Mouse (Mus musculus): ENCODE data around the gene Mrrf. TPM values are rescaled to one million over a fixed set of nuclear protein-coding genes. Genes with fewer than 3 reads are reported as not detected.
A peak's percentile ranks its signal among the peaks of the same experiment; 100 is the strongest.
"Not testable (repeated sequence)": the region's sequence is repeated elsewhere in the genome, so short reads cannot be mapped to it uniquely, and the experiment has no call there.

Gene Mrrf
- total RNA-seq, 2 experiments from 2014 or later = 40.2 to 40.6 TPM

GRCm38 (mm10) chr2:36126795-36127429 lies 9.3 kb upstream of the Mrrf start:
- intact Hi-C loops (cut with DNase I) = loop anchor here (2.0 to 5.0 kb wide), 2 partner anchors 22 to 90 kb away; partner anchors contain the start of gene Lhx6
- no peak for DNase-seq

GRCm38 (mm10) chr2:36127973-36128372 lies 8.2 kb upstream of the Mrrf start:
- intact Hi-C loops (cut with DNase I) = loop anchor here (2.0 to 5.0 kb wide), 2 partner anchors 23 to 91 kb away; partner anchors contain the start of gene Lhx6
- DNase-seq = no peak

- DNase-seq = no peak
- intact Hi-C loops (cut with DNase I) = loop anchor here (5.0 kb wide), 1 partner anchor 92 kb away; no protein-coding TSS in a partner anchor
These were observed 7.1 kb upstream of the Mrrf start for GRCm38 (mm10) chr2:36129051-36129450.

GRCm38 (mm10) chr2:36135887-36136286 lies 302 bp upstream of the Mrrf start:
- DNase-seq = no peak
- intact Hi-C loops (cut with DNase I) = loop anchor here (5.0 kb wide), 1 partner anchor 76 kb away; no protein-coding TSS in a partner anchor

- peak in 1 of 2 experiments; percentile 21 for DNase-seq
- intact Hi-C loops (cut with DNase I) = loop anchor here (5.0 kb wide), 1 partner anchor 73 kb away; no protein-coding TSS in a partner anchor
These were observed 2.9 kb downstream of the Mrrf start for GRCm38 (mm10) chr2:36139096-36139495.

- DNase-seq = no peak
- intact Hi-C loops (cut with DNase I) = no loop called here
These were observed 12.7 kb downstream of the Mrrf start for GRCm38 (mm10) chr2:36148876-36149365.

GRCm38 (mm10) chr2:36152401-36152800 lies 16.2 kb downstream of the Mrrf start:
- DNase-seq; intact Hi-C loops (cut with DNase I): not testable (repeated sequence)

GRCm38 (mm10) chr2:36157461-36157860 lies 21.3 kb downstream of the Mrrf start:
- intact Hi-C loops (cut with DNase I) = no loop called here
- no peak for DNase-seq

- intact Hi-C loops (cut with DNase I) = no loop called here
- no peak for DNase-seq
These were observed 23.1 kb downstream of the Mrrf start for GRCm38 (mm10) chr2:36159336-36159735.

GRCm38 (mm10) chr2:36167990-36168618 lies 31.9 kb downstream of the Mrrf start:
- intact Hi-C loops (cut with DNase I) = no loop called here
- no peak for DNase-seq

GRCm38 (mm10) chr2:36169176-36169575 lies 33.0 kb downstream of the Mrrf start:
- no peak for DNase-seq
- intact Hi-C loops (cut with DNase I) = no loop called here

- DNase-seq = no peak
- intact Hi-C loops (cut with DNase I) = no loop called here
These were observed 35.9 kb downstream of the Mrrf start for GRCm38 (mm10) chr2:36172136-36172535.

GRCm38 (mm10) chr2:36172574-36172973 lies 36.4 kb downstream of the Mrrf start:
- DNase-seq = no peak
- intact Hi-C loops (cut with DNase I) = no loop called here

- intact Hi-C loops (cut with DNase I) = no loop called here
- no peak for DNase-seq
These were observed 43.3 kb downstream of the Mrrf start for GRCm38 (mm10) chr2:36179487-36179886.

GRCm38 (mm10) chr2:36181587-36182368 lies 45.6 kb downstream of the Mrrf start:
- intact Hi-C loops (cut with DNase I); DNase-seq: not testable (repeated sequence)

- DNase-seq = peak; percentile 53 to 78
- intact Hi-C loops (cut with DNase I) = no loop called here
These were observed 47.1 kb downstream of the Mrrf start for GRCm38 (mm10) chr2:36183278-36183677.

GRCm38 (mm10) chr2:36184192-36184591 lies 48.0 kb downstream of the Mrrf start:
- intact Hi-C loops (cut with DNase I) = no loop called here

GRCm38 (mm10) chr2:36184876-36185275 lies 48.7 kb downstream of the Mrrf start:
- no peak for DNase-seq
- intact Hi-C loops (cut with DNase I) = no loop called here

More at GRCm38 (mm10) chr2:36184192-36184591, 48.0 kb downstream of the Mrrf start:
- DNase-seq = no peak

- DNase-seq; intact Hi-C loops (cut with DNase I): not testable (repeated sequence)
These were observed 53.0 kb downstream of the Mrrf start for GRCm38 (mm10) chr2:36189200-36189599.

GRCm38 (mm10) chr2:36191098-36191941 lies 55.1 kb downstream of the Mrrf start:
- intact Hi-C loops (cut with DNase I) = no loop called here
- DNase-seq = no peak
